Mouse (Mus musculus): ENCODE data around the gene Hoxd8. TPM values are rescaled to one million over a fixed set of nuclear protein-coding genes. Genes with fewer than 3 reads are reported as not detected.
A peak's percentile ranks its signal among the peaks of the same experiment; 100 is the strongest.

Gene Hoxd8
- total RNA-seq (2014; rRNA removed) (0.10 TPM in 1 of 2 replicates, not detected in the other), polyA plus RNA-seq (2015; fragmentation: Nextera tagmentation; extraction: Ambion mirVana) (0.22 TPM in 1 of 2 replicates, not detected in the other)

DNA sequence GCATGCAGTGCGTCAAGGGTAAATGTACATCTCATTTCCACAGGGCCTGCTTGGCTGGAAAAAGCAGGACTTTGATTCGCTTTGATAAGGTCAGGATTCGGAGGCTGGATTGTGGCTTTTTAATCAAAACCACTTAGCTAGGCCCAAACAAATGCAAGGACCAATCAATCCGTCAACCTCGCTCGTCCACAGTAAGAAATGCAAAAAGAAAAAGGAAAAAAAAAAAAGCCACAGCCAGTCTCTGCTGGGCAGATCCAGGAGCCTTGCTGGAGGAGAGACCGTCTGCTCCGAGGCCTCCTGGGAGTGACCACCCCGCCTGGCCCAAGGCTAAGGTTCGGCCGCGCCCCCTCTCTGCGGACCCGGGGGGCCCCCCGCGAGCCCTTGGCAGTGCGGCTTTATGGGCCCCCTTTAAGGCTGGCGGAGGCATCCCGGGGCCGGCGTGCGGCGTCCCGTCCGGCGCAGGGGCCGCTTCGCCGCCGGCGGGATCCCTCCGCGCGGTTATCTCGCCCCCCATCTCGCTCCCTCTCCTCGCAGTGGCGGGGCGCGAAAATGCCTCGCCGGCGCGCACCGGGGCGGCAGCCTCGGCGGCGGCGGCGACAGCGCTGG is at the start of gene Hoxd8:
Gene Hoxd8 (plus strand): TSS at position 223 of the 606 bp plus-strand sequence.
- no peaks in the 10 kb centered on the region for H3K4me1 ChIP-seq (ENCODE audit: insufficient read depth)
- WGBS: 4% methylated on average over 51 of the region's 52 CpGs
- ATAC-seq: no peak
- H3K9ac ChIP-seq: no peak within 1 kb of the TSS
- no peak for TF ChIP-seq CTCF (IDR thresholded peaks at IDR 0.05; ENCODE audit: low read depth)
- peaks cover 85% of the 10 kb centered on the region for H3K27me3 ChIP-seq (ENCODE audit: insufficient read depth, low read length)
- no peak for DNase-seq
- H3K4me2 ChIP-seq (ENCODE audit: low read depth): peak within 1 kb of the TSS; percentile 45
- H3K9me3 ChIP-seq (ENCODE audit: low read length): no peaks in the 10 kb centered on the region
- H3K27ac ChIP-seq (ENCODE audit: low read depth, low read length): no peak within 1 kb of the TSS
- H3K4me3 ChIP-seq (ENCODE audit: low read depth, low read length): peak within 1 kb of the TSS; percentile 26
- no peaks in the 10 kb centered on the region for H3K36me3 ChIP-seq (ENCODE audit: insufficient read depth)

DNA sequence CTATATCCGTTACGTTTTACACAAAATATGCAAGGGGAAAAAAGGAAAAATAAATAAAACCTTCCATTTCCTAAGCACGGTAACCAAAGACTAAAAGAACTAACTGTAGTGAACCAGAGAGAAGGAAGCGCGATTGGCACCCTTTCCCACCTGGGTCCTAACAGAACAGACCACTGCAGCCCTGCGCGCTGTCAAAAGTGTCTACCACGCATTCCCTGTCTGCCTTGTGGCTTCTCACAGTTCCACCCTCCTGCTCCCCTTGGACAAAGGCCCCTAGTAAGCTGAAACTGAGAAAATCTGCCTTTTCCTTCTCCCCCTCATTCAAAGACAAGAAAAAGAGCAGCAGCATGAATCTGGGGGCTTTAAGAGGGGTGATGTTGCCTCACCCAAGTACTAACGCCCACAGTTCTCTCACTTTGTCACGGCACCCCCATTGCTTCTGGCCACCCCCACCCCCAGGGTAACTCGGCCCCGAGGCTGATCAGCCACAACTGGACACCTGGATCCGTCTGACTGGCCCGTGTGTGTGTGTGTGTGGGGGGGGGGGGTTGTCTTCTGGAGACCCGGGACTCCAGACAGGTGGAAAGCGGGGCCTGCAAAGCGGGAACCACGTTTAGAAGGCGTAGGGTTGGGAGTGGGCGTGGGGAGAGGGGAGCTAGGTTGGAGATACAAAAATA is 49.5 kb upstream of the Hoxd8 start:
- DNase-seq: no peak
- H3K9ac ChIP-seq: no peak overlapping the region
- TF ChIP-seq CTCF (IDR thresholded peaks at IDR 0.05; ENCODE audit: low read depth): no peak
- H3K4me3 ChIP-seq (ENCODE audit: low read depth, low read length): no peak overlapping the region
- H3K27me3 ChIP-seq (ENCODE audit: insufficient read depth, low read length): peaks cover 61% of the 10 kb centered on the region
- no peak overlapping the region for H3K4me2 ChIP-seq (ENCODE audit: low read depth)
- ATAC-seq: no peak
- 5% methylated on average over 20 of the region's 20 CpGs for WGBS
- H3K4me1 ChIP-seq (ENCODE audit: insufficient read depth): no peaks in the 10 kb centered on the region
- H3K36me3 ChIP-seq (ENCODE audit: insufficient read depth): no peaks in the 10 kb centered on the region
- H3K9me3 ChIP-seq (ENCODE audit: low read length): no peaks in the 10 kb centered on the region
- no peak overlapping the region for H3K27ac ChIP-seq (ENCODE audit: low read depth, low read length)

DNA sequence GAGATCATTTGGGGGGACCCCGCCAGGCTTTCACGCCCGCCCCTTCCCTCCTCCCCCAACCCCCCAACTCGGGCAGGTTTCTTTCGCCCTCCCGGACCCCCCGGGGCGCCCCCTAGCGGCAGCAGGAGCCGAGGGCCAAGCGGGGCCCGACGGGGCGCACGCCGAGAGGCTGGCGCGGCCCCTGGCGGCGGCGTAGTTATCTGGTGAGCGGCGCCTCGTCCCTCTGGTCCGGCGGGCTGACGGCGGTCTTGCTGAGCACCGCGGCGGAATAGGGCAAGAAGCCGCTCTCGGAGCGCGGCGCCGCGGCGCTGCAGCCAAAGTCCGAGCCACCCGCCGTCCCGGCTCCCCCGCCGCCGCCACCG is 49.0 kb upstream of the Hoxd8 start:
- H3K27ac ChIP-seq (ENCODE audit: low read depth, low read length): no peak overlapping the region
- peak overlapping the region; percentile 37 for H3K4me2 ChIP-seq (ENCODE audit: low read depth)
- peak; percentile 16; the same call in 1 of the 2 replicates for ATAC-seq
- no peaks in the 10 kb centered on the region for H3K36me3 ChIP-seq (ENCODE audit: insufficient read depth)
- WGBS: 2% methylated on average over 32 of the region's 47 CpGs
- DNase-seq: peak; percentile 2
- TF ChIP-seq CTCF (IDR thresholded peaks at IDR 0.05; ENCODE audit: low read depth): peak; percentile 33
- H3K27me3 ChIP-seq (ENCODE audit: insufficient read depth, low read length): peaks cover 61% of the 10 kb centered on the region
- H3K4me3 ChIP-seq (ENCODE audit: low read depth, low read length): peak overlapping the region; percentile 21
- no peaks in the 10 kb centered on the region for H3K4me1 ChIP-seq (ENCODE audit: insufficient read depth)
- H3K9me3 ChIP-seq (ENCODE audit: low read length): no peaks in the 10 kb centered on the region
- H3K9ac ChIP-seq: no peak overlapping the region

DNA sequence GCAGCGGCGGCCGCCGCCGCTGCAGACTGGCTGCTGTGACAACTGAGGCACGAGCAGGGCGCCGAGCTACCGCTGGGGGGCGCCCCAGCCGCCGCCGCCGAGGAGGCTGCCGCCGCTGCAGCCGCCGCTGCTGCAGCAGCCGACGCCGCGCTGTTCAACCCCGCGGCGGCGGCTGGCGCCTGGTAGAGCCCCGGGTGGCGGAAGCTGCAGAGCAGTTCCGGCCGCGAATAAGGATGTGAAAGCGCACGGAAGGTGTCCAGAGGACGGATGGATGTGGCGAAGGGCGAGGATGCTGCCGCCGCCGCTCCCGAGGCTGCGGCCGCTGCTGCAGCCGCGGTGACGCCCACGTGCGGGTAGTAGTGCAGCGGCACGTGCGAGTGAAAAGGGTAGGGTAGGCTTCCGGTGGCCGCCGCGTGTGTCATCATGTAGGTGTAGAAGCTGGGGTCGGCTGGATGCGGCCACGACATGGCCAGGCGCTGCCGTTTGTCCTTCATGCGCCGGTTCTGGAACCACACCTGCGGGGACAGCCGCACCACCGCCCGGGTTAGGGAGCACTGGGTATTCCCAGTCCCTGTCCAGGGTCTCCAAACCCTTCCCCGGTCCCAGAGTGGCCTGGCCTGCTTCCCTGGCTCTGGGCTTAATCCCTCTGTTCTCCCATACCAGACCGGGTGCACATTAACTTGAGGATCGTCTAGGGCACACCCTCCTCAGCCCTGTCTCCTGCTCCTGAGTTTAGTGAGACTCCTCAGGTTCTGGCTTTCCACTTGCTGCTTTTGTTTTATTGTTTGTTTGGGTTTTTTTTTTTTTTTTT is 48.4 kb upstream of the Hoxd8 start:
- WGBS: 4% methylated on average over 64 of the region's 69 CpGs
- Histone ChIP-seq H3K4me2 (ENCODE audit: low read depth) (peak overlapping the region; percentile 37), H3K27me3 (ENCODE audit: insufficient read depth, low read length) (peaks cover 61% of the 10 kb centered on the region), H3K9me3 (ENCODE audit: low read length) (no peaks in the 10 kb centered on the region), H3K4me3 (ENCODE audit: low read depth, low read length) (peak overlapping the region; percentile 21), H3K27ac (ENCODE audit: low read depth, low read length) (no peak overlapping the region), H3K36me3 (ENCODE audit: insufficient read depth) (no peaks in the 10 kb centered on the region), H3K9ac (no peak overlapping the region), H3K4me1 (ENCODE audit: insufficient read depth) (no peaks in the 10 kb centered on the region)
- ATAC-seq (peak; percentile 63), DNase-seq (peak; percentile 52)
- no peak for TF ChIP-seq CTCF (IDR thresholded peaks at IDR 0.05; ENCODE audit: low read depth)

DNA sequence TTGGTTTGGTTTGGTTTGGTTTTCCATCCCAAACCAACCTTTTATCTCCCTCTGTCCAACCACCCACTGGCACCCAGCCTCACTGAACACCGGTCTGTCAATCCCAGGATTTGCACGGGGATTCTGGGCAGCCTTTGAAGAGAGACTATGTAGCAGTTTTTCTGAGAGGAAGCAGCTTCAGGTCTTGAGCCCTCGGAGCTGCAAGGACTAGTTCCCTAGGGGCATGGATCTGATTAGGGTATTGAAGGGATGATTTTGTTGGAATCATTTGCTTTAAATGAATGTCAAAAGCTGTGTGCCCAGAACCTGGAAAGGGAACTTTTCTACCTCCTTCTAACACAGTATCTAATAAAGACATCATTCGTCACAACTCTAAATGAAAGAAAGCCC is 47.8 kb upstream of the Hoxd8 start:
- Histone ChIP-seq H3K27me3 (ENCODE audit: insufficient read depth, low read length) (peaks cover 67% of the 10 kb centered on the region), H3K9me3 (ENCODE audit: low read length) (no peaks in the 10 kb centered on the region), H3K36me3 (ENCODE audit: insufficient read depth) (no peaks in the 10 kb centered on the region), H3K4me3 (ENCODE audit: low read depth, low read length) (no peak overlapping the region), H3K27ac (ENCODE audit: low read depth, low read length) (no peak overlapping the region), H3K4me1 (ENCODE audit: insufficient read depth) (no peaks in the 10 kb centered on the region), H3K9ac (no peak overlapping the region), H3K4me2 (ENCODE audit: low read depth) (no peak overlapping the region)
- TF ChIP-seq CTCF (IDR thresholded peaks at IDR 0.05; ENCODE audit: low read depth): no peak
- ATAC-seq (no peak), DNase-seq (peak; percentile 72)
- WGBS: 4% methylated on average over 4 of the region's 4 CpGs

DNA sequence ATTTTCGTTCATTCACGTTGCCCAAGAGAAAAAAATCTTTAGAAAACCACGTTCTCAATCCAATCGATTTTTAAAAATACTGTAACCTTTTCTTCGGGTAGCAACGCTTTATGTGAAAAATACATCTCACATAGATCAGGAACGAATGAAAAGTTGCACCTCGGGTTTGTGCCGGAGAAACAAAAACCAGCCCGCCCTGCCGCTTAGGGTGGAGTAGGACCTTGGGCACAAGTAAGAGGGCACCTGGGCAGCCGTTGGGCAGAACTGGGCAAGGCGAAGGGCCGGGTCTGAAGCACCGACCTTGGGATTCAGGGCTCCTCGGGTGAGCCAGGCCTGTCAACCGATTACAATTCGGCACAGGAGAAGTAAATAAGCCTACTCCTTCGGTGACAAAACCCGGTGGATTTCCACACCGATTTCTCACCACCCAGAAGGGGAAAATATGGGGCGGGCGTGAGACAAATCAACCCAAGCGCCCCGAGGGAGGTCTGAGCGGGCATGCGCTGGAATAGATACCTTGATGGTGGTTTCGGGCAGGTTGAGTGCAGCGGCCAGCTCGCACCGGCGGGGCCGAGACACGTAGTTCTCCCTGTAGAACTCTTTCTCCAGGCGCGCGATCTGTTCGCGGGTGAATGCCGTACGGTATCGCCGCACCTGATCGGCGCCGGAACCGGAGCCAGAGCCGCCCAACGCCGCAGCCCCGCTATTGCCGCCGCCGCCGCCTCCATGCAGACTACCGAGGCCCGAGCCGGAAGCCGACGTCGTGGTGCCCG is 47.0 kb upstream of the Hoxd8 start:
- H3K4me2 ChIP-seq (ENCODE audit: low read depth): no peak overlapping the region
- no peak for TF ChIP-seq CTCF (IDR thresholded peaks at IDR 0.05; ENCODE audit: low read depth)
- no peaks in the 10 kb centered on the region for H3K9me3 ChIP-seq (ENCODE audit: low read length)
- no peak overlapping the region for H3K9ac ChIP-seq
- peaks cover 68% of the 10 kb centered on the region for H3K27me3 ChIP-seq (ENCODE audit: insufficient read depth, low read length)
- no peaks in the 10 kb centered on the region for H3K4me1 ChIP-seq (ENCODE audit: insufficient read depth)
- no peak for ATAC-seq
- no peak overlapping the region for H3K4me3 ChIP-seq (ENCODE audit: low read depth, low read length)
- no peaks in the 10 kb centered on the region for H3K36me3 ChIP-seq (ENCODE audit: insufficient read depth)
- peak; percentile 55 for DNase-seq
- 3% methylated on average over 62 of the region's 62 CpGs for WGBS
- no peak overlapping the region for H3K27ac ChIP-seq (ENCODE audit: low read depth, low read length)
